Mouse (Mus musculus) kidney, postnatal 0 days (tissue): ENCODE results near the gene Arfip1. TPM values are rescaled to one million over a fixed set of nuclear protein-coding genes. Genes with fewer than 3 reads are reported as not detected.

ENCODE experiments used
- ATAC-seq: fragments of 200-750 bp; cut with Nextera tagmentation; replicated peaks from 2 replicates; pipeline ENCODE4 v1.8.0; 2017; ENCODE audit warnings: low read depth, moderate number of reproducible peaks, moderate TSS enrichment, moderate library complexity; ENCODE audit not compliant: low FRiP score
- DNase-seq: peaks from one replicate; pipeline ENCODE4 v3.0.0-alpha.2; 2016; ENCODE audit warnings: low spot score
- H3K27ac ChIP-seq: fragments of 300-500 bp; sonication (generic); 2 replicates; pipeline ENCODE4 v1.5.1; 2014; ENCODE audit warnings: mild to moderate bottlenecking
- H3K27me3 ChIP-seq: fragments of 300-500 bp; sonication (generic); 2 replicates; pipeline ENCODE4 v1.6.1; 2014; ENCODE audit warnings: low read length, mixed read lengths; ENCODE audit not compliant: insufficient read depth
- H3K36me3 ChIP-seq: fragments of 300-500 bp; sonication (generic); 2 replicates; pipeline ENCODE4 v1.6.1; 2014; ENCODE audit warnings: low read length, mixed read lengths; ENCODE audit not compliant: insufficient read depth
- H3K4me1 ChIP-seq: fragments of 300-500 bp; sonication (generic); replicated peaks from 2 replicates; pipeline ENCODE4 v1.6.1; 2014; ENCODE audit warnings: antibody characterized with exemption, low read length, mixed read lengths; ENCODE audit not compliant: insufficient read depth
- H3K4me2 ChIP-seq: fragments of 300-500 bp; sonication (generic); 2 replicates; pipeline ENCODE4 v1.6.1; 2014; ENCODE audit warnings: mild to moderate bottlenecking, low read length, moderate library complexity, mixed read lengths
- H3K4me3 ChIP-seq: fragments of 300-500 bp; sonication (generic); replicated peaks from 2 replicates; pipeline ENCODE4 v1.5.1; 2014; ENCODE audit warnings: low read depth, low read length
- H3K9ac ChIP-seq: fragments of 300-500 bp; sonication (generic); 2 replicates; pipeline ENCODE4 v1.6.1; 2014; ENCODE audit warnings: low read depth, low read length
- H3K9me3 ChIP-seq: fragments of 300-500 bp; sonication (generic); replicated peaks from 2 replicates; pipeline ENCODE4 v1.6.1; 2016; ENCODE audit warnings: low read length, inconsistent platforms, mixed read lengths
- CTCF ChIP-seq: IDR thresholded peaks from 2 replicates; pipeline ENCODE4 v1.5.1; 2016; ENCODE audit warnings: antibody characterized with exemption, low read depth, mild to moderate bottlenecking, moderate library complexity
- WGBS: fragments of 180-500 bp; shearing (Covaris S2); extraction: QIAGEN DNeasy Blood & Tissue Kit; methylation state at CpG from one replicate; pipeline ENCODE4 v1.1.7; 2014; 5-methylcytosine and 5-hydroxymethylcytosine counted together
- polyA plus RNA-seq: library from polyadenylated mRNA; unstranded; fragments of >200 nt; fragmentation: Nextera tagmentation; extraction: Ambion mirVana; gene quantifications from 2 replicates; pipeline ENCODE4 v1.2.1, GENCODE M21; 2015

Gene Arfip1
- polyA plus RNA-seq, 1 experiment from 2014 or later: 62.7 TPM

- no peak for DNase-seq
- Histone ChIP-seq H3K27me3 (no peaks in the 10 kb centered on the region; the same call in 1 of the 2 replicates), H3K27ac (no peak overlapping the region), H3K9ac (no peak overlapping the region), H3K4me2 (no peak overlapping the region), H3K9me3 (no peaks in the 10 kb centered on the region), H3K4me3 (no peak overlapping the region), H3K36me3 (no peaks in the 10 kb centered on the region), H3K4me1 (peaks cover 3% of the 10 kb centered on the region; the same call in 1 of the 2 replicates)
- TF ChIP-seq CTCF: no peak
- 42% methylated on average over 3 of the region's 3 CpGs for WGBS
- ATAC-seq: no peak
These were observed 109.9 kb downstream of the Arfip1 start for GRCm38 (mm10) chr3:84472527-84472926.

- Histone ChIP-seq H3K9ac (no peak overlapping the region), H3K27me3 (no peaks in the 10 kb centered on the region; the same call in 1 of the 2 replicates), H3K9me3 (no peaks in the 10 kb centered on the region), H3K36me3 (no peaks in the 10 kb centered on the region), H3K4me3 (no peak overlapping the region), H3K4me2 (no peak overlapping the region), H3K27ac (no peak overlapping the region), H3K4me1 (peaks cover 3% of the 10 kb centered on the region; the same call in 1 of the 2 replicates)
- DNase-seq (no peak), ATAC-seq (no peak)
- TF ChIP-seq CTCF: no peak
- WGBS: 88% methylated on average over 4 of the region's 4 CpGs
These were observed 111.3 kb downstream of the Arfip1 start for GRCm38 (mm10) chr3:84471146-84471545.

- Histone ChIP-seq H3K27ac (no peak overlapping the region), H3K36me3 (no peaks in the 10 kb centered on the region), H3K9me3 (no peaks in the 10 kb centered on the region), H3K4me1 (0 out of 2 replicates have a peak, but pooled peaks cover 3% of the 10 kb centered on the region), H3K27me3 (no peaks in the 10 kb centered on the region), H3K4me2 (no peak overlapping the region), H3K9ac (no peak overlapping the region), H3K4me3 (no peak overlapping the region)
- no peak for DNase-seq
- no peak for ATAC-seq
- TF ChIP-seq CTCF: no peak
- WGBS: 72% methylated on average over 4 of the region's 4 CpGs
These were observed 114.3 kb downstream of the Arfip1 start for GRCm38 (mm10) chr3:84468111-84468453.

- 59% methylated on average over 10 of the region's 10 CpGs for WGBS
- DNase-seq (peak; percentile 64), ATAC-seq (no peak)
- no peaks in the 10 kb centered on the region for H3K36me3 ChIP-seq
- H3K4me1 ChIP-seq: no peaks in the 10 kb centered on the region
- H3K4me2 ChIP-seq: no peak overlapping the region; the same call in 1 of the 2 replicates
- no peaks in the 10 kb centered on the region for H3K27me3 ChIP-seq
- H3K9me3 ChIP-seq: no peaks in the 10 kb centered on the region
- no peak overlapping the region for H3K9ac ChIP-seq
- no peak overlapping the region for H3K4me3 ChIP-seq
- no peak for TF ChIP-seq CTCF
- no peak overlapping the region for H3K27ac ChIP-seq
These were observed 114.9 kb downstream of the Arfip1 start for GRCm38 (mm10) chr3:84467419-84468110.

- Histone ChIP-seq H3K27me3 (no peaks in the 10 kb centered on the region), H3K4me3 (no peak overlapping the region), H3K9ac (no peak overlapping the region), H3K4me1 (no peaks in the 10 kb centered on the region), H3K4me2 (no peak overlapping the region), H3K36me3 (no peaks in the 10 kb centered on the region), H3K9me3 (no peaks in the 10 kb centered on the region), H3K27ac (no peak overlapping the region)
- 79% methylated on average over 6 of the region's 6 CpGs for WGBS
- no peak for DNase-seq
- ATAC-seq: no peak
- TF ChIP-seq CTCF: no peak
These were observed 116.5 kb downstream of the Arfip1 start for GRCm38 (mm10) chr3:84465822-84466500.

GRCm38 (mm10) chr3:84461687-84462086 lies 120.7 kb downstream of the Arfip1 start:
- Histone ChIP-seq H3K9ac (no peak overlapping the region), H3K4me3 (no peak overlapping the region), H3K4me1 (0 out of 2 replicates have a peak, but pooled peaks cover 3% of the 10 kb centered on the region), H3K36me3 (no peaks in the 10 kb centered on the region), H3K27me3 (no peaks in the 10 kb centered on the region), H3K9me3 (no peaks in the 10 kb centered on the region), H3K27ac (no peak overlapping the region), H3K4me2 (no peak overlapping the region)
- DNase-seq: no peak
- 34% methylated on average over 4 of the region's 4 CpGs for WGBS
- no peak for TF ChIP-seq CTCF
- no peak for ATAC-seq
